Mouse (Mus musculus) heart, adult 8-10 months (tissue): ENCODE measurements around the gene Ak3. TPM values are rescaled to one million over a fixed set of nuclear protein-coding genes. Genes with fewer than 3 reads are reported as not detected.
A peak's percentile ranks its signal among the peaks of the same experiment; 100 is the strongest.

Experiments used
- DNase-seq: peaks from one replicate; pipeline ENCODE4 v3.0.0; 2022; ENCODE audit warnings: low spot score
- total RNA-seq, 4 experiments: library from RNA; stranded (reverse); gene quantifications; 2 replicates each; pipeline ENCODE4 v1.2.4; 2022

The Ak3 gene
- total RNA-seq, 4 experiments from 2014 or later = 76.6 to 102 (median 91.8) TPM

- DNase-seq = no peak
Measured at GRCm38 (mm10) chr19:28995366-28995765, 52.4 kb downstream of the Ak3 start.

DNA sequence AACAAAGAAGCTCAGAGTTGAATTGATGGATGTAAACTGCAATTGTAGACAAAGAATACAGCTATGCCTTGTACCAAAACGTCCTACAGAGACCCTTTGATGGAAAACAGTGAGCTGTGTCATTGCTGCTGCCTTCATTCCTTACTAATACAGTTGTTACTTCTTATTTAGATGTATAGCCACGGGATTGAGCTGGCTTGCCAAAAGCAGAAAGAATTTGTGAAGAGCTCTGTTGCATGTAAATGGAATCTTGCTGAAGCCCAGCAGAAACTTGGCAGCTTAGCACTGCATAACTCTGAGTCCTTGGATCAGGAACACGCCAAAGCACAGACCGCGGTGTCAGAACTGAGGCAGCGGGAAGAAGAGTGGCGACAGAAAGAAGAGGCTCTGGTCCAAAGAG, 52.9 kb downstream of the Ak3 start:
- no peak for DNase-seq

DNA sequence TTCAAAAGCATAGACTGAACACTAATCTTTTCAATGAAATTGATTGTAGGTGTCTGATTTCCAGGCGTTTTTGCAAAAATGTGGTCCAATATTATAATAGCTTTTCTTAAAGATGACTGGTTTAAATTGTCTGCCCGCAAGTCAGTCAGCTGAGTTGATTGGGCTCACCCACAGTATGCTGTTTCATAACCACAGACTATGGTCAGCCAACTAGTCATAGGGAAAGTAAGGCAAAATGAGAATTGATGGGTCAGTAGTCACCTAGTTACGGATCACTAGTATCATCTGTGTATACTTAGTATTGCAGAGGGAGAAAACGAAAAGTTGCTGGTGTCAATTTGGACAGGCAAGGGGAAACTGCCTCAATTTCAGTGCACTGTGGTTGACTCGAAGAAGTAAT, 56.4 kb downstream of the Ak3 start:
- no peak for DNase-seq

DNA sequence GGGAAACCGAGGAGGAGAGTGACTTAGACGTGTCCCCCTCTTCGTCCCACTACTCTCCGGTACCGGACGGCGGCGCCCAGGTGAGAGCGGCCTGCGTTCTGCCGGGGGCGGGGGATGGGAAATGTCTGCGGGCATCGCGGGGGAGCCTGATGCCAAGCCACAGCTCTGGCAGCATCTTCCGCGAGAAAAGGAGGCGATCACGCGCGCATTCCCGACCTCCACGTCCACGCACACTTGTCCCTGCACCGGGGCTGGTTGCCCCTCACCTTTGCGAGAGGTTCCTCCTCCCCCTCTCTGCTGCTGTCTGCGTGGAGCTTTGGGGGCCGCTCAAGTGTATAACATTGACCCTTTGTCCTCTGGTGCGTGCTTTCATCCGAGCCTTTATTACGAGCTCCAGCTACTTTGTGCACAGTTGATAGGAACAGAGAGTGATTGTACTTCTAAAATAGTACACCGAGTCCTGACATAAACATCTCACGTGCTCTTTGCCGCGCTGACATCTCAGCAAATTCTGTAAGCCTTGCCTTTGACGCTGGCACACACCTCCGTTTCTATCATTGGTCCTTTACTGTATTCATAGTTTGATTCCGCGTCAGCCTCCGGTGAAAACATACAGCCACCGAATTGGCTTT, 57.1 kb downstream of the Ak3 start:
- peak; percentile 55 for DNase-seq

DNA sequence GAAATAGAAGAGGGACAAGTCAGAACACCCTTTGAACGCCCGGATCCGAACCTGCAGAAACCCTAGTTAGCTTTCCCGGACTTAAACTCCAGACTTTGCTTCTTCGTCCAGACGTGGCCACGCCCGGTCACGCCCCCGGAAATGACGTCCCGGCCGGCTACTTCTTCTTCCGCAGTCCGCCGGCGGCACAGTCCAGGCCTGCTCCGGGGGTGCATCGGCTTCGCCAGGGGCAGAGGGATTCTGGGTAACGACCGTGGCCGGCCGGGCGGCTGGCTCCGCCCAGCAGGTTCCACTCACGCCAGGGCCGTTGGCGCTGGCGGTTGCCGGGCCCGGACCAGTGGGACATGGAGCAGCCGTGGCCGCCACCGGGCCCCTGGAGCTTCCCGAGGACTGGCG, 57.6 kb downstream of the Ak3 start, which contains the start of gene Cdc37l1:
Gene Cdc37l1, plus strand, starts transcription at position 159 of the 396 bp plus-strand sequence.
- DNase-seq = peak; percentile 99

GRCm38 (mm10) chr19:28989515-28989914, 58.2 kb downstream of the Ak3 start:
- no peak for DNase-seq

- no peak for DNase-seq
Measured at GRCm38 (mm10) chr19:28982617-28983016, 65.1 kb downstream of the Ak3 start.

DNA sequence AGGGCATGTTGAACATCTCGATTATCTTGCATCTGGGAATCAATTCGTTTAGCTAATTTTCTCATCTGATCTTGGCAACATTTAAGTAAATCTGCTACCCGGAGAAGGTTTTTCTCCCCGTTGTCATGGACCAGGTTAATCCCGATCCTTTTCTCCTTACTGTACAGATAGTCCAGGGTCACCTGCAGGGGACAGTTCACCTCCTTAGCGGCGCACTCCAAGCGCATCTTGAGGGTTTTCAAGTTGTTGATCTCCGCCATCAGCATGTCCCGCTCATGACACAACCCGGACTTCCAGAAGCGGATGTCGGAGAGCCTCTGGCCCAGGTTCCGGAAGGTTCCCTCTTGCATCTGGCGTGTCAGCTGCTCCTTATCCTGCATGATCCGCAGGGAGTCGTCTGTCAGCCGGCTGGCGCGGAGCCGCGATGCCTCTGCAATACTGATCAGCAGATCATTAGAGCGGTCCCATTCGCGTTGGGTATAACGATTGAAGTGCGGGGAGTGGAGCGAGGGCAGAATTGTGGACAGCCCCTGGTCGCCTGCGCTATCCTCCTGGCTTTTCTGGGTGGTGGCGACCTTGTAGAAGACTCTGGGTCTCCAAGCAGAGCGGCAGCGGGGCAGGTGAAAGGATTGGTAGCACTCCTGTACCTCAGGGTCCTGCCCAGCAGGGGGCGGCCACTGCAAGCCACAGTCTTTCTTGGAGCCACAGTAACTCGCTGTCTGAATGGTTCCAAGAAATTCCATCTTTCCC, 72.7 kb downstream of the Ak3 start:
- DNase-seq = peak; percentile 72

Other genes starting within 250 kb of the Ak3 start
- gene Slc1a1, start 212.9 kb downstream of the Ak3 start, total RNA-seq = 1 to 10 TPM; 1.7 to 4.1 (median 2.4) TPM
- gene Plpp6, start 84.0 kb downstream of the Ak3 start, total RNA-seq = 1 to 10 TPM; 6.7 to 9.4 (median 7.8) TPM
- 10 to 100 TPM; 26.9 to 31.3 (median 29.9) TPM for gene 4430402I18Rik, start 80.2 kb downstream of the Ak3 start, total RNA-seq
- 10 to 100 TPM; 56.7 to 76.4 (median 64.3) TPM for gene Cdc37l1, start 57.6 kb downstream of the Ak3 start, total RNA-seq
- gene Rcl1, start 53.4 kb upstream of the Ak3 start, total RNA-seq = 1 to 10 TPM; 4.4 to 6.6 (median 5.8) TPM
- gene Jak2, start 203.9 kb upstream of the Ak3 start, total RNA-seq = 10 to 100 TPM; 16.0 to 18.0 (median 16.9) TPM